Comparison of ENCODE assay signal across 9 mouse cellular contexts in the genomic region with DNA sequence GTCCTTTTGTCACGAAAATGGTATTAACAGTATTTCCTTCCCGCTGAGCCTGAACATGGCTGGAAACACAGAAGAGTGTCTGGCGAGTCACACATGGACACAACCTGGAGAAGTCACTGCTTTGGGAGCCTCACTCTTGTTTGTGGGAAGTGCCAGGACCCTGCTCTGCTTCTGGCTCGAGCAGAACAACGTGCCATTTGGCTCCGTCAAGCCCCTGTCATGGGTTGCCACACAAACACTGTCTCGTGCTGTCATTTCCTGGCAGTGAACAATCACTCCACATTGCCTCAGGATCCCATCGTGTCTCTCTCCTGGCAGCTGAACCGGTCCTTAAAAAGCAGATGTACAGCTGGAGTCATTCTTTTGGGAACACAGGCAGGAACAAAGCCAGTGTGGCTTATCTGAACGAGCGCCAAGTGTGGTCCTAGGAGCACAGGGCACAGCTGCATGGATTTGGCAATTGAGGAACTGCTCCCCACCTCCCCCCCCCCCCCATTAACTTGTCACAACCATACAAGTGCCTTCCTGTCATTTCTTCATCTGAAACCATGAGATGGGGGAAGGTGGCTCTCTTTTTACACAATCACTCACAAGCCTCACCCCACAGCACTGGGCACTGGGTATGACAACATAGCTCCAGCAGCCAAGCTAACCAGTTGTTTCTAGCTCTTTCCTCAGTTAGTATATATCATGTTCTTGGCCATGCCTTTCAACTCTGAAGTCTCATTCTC. TPM values are rescaled to one million over a fixed set of nuclear protein-coding genes. Genes with fewer than 3 reads are reported as not detected.
DNase-seq lines count a peak whose midpoint lies in the region; ATAC-seq lines count a peak whose summit lies in the region.
"Had no signal": no experiment of that assay in that cellular context is flagged by ENCODE, and none has a peak within 500 bp of the region (broad histone marks: within the 10 kb centered on the region; RNA-seq: fewer than 3 reads in every experiment).

No protein-coding gene starts in this region.

- H3K9ac ChIP-seq in intestine, embryonic 14.5 days (ENCODE audit: low read length) = peak overlapping the region; percentile 25; the same call in 1 of the 2 replicates

- peak; percentile 65 to 90 for DNase-seq in adrenal gland, adult (ENCODE audit: inconsistent age in 2 of 2, low spot score in 1 of 2)
- DNase-seq in adrenal gland, postnatal 4 days (ENCODE audit: low spot score in 2 of 2) = no peak
- peak; percentile 53 for DNase-seq in embryo, embryonic 9.5 days (ENCODE audit: extremely low spot score)
- DNase-seq in gastrocnemius, postnatal 36 days = peak; percentile 50 to 56
- no peak for DNase-seq in intestine, embryonic 14.5 days (ENCODE audit: low spot score)
- DNase-seq in left cerebral cortex, postnatal 14 days (ENCODE audit: low spot score in 2 of 2) = peak; percentile 35 to 75
- DNase-seq in right cerebral cortex, postnatal 4 days = peak; percentile 49

- no peak for ATAC-seq in intestine, embryonic 14.5 days (replicated peaks; ENCODE audit: low FRiP score, low TSS enrichment, low read depth)
- ATAC-seq in megakaryocyte progenitor cell, adult 5-6 weeks (replicated peaks; ENCODE audit: poor library complexity) = peak; percentile 45

- WGBS in intestine, embryonic 14.5 days = 23% methylated on average over 11 of the region's 11 CpGs

- no peaks in the 10 kb centered on the region for H3K36me3 ChIP-seq in intestine, embryonic 14.5 days (ENCODE audit: control insufficient read depth, insufficient read depth, low read length)

- peak overlapping the region; percentile 20 for H3K4me3 ChIP-seq in intestine, embryonic 14.5 days (ENCODE audit: low read depth, low read length)

- H3K27ac ChIP-seq in intestine, embryonic 14.5 days (ENCODE audit: low read depth) = peak overlapping the region; percentile 80

- peaks cover 27% of the 10 kb centered on the region for H3K4me1 ChIP-seq in intestine, embryonic 14.5 days (replicated peaks; ENCODE audit: control insufficient read depth, insufficient read depth, low read length)

- H3K27me3 ChIP-seq in intestine, embryonic 14.5 days (replicated peaks; ENCODE audit: control insufficient read depth, insufficient read depth, low read length) = no peaks in the 10 kb centered on the region
- H3K27me3 ChIP-seq: CH12.LX had no signal

- H3K4me2 ChIP-seq in intestine, embryonic 14.5 days (ENCODE audit: low read length) = peak overlapping the region; percentile 55

- intact Hi-C loops in gastrocnemius, postnatal 36 days (cut with DNase I) = no loop called here
- intact Hi-C loops in left cerebral cortex, postnatal 14 days (cut with DNase I) = no loop called here

- H3K9me3 ChIP-seq in intestine, embryonic 14.5 days (ENCODE audit: control insufficient read depth, low read length) = no peaks in the 10 kb centered on the region

RNA-seq across cellular contexts. Expression of a gene that starts 2.3 kb away (rescaled TPM):
- total RNA-seq in adrenal gland, postnatal 4 days (2021) = 10 to 100 TPM; 30.5 to 30.7 TPM
- total RNA-seq in gastrocnemius, postnatal 36 days (2021) = 1 to 10 TPM; 5.2 to 6.9 TPM
- 31.4 and 35.5 TPM in 2 replicates for polyA plus RNA-seq in intestine, embryonic 14.5 days (2014; fragmentation: Nextera tagmentation; extraction: Ambion mirVana)
- total RNA-seq in left cerebral cortex, postnatal 14 days (2021) = 10 to 100 TPM; 20.9 to 24.2 TPM
- total RNA-seq in megakaryocyte progenitor cell, adult 5-6 weeks (2015) = 17.6 and 21.3 TPM in 2 replicates
- total RNA-seq in megakaryocyte progenitor cell, adult 5-6 weeks (2017) = 29.9 and 33.6 TPM in 2 replicates

RNA-seq across cellular contexts. Expression of a gene that starts 34.9 kb away (rescaled TPM):
- 1,000 to 10,000 TPM; 1,038 to 1,039 TPM for total RNA-seq in adrenal gland, postnatal 4 days (2021)
- total RNA-seq in gastrocnemius, postnatal 36 days (2021) = 100 to 1,000 TPM; 303 to 358 TPM
- polyA plus RNA-seq in intestine, embryonic 14.5 days (2014; fragmentation: Nextera tagmentation; extraction: Ambion mirVana) = 2,025 and 2,200 TPM in 2 replicates
- 100 to 1,000 TPM; 361 to 401 TPM for total RNA-seq in left cerebral cortex, postnatal 14 days (2021)
- 1,870 and 2,095 TPM in 2 replicates for total RNA-seq in megakaryocyte progenitor cell, adult 5-6 weeks (2015)
- total RNA-seq in megakaryocyte progenitor cell, adult 5-6 weeks (2017) = 1,724 and 1,809 TPM in 2 replicates

RNA-seq across cellular contexts. Expression of a gene that starts 44.2 kb away (rescaled TPM):
- under 1 TPM; 0.39 to 0.45 TPM for total RNA-seq in adrenal gland, postnatal 4 days (2021)
- not detected for total RNA-seq in gastrocnemius, postnatal 36 days (2021)
- 0.18 TPM in 1 of 2 replicates, not detected in the other for polyA plus RNA-seq in intestine, embryonic 14.5 days (2014; fragmentation: Nextera tagmentation; extraction: Ambion mirVana)
- total RNA-seq in left cerebral cortex, postnatal 14 days (2021) = 1 to 10 TPM; 2.0 to 4.9 TPM
- not detected in 2 replicates for total RNA-seq in megakaryocyte progenitor cell, adult 5-6 weeks (2015)
- not detected in 2 replicates for total RNA-seq in megakaryocyte progenitor cell, adult 5-6 weeks (2017)
- total RNA-seq: CH12.LX had no signal

RNA-seq across cellular contexts. Expression of a gene that starts 55.4 kb away (rescaled TPM):
- 10 to 100 TPM; 43.6 to 43.7 TPM for total RNA-seq in adrenal gland, postnatal 4 days (2021)
- 10 to 100 TPM; 10.9 to 12.7 TPM for total RNA-seq in gastrocnemius, postnatal 36 days (2021)
- 82.1 and 86.5 TPM in 2 replicates for polyA plus RNA-seq in intestine, embryonic 14.5 days (2014; fragmentation: Nextera tagmentation; extraction: Ambion mirVana)
- 10 to 100 TPM; 29.3 to 30.6 TPM for total RNA-seq in left cerebral cortex, postnatal 14 days (2021)
- 27.2 and 28.8 TPM in 2 replicates for total RNA-seq in megakaryocyte progenitor cell, adult 5-6 weeks (2015)
- total RNA-seq in megakaryocyte progenitor cell, adult 5-6 weeks (2017) = 22.4 and 26.3 TPM in 2 replicates

Comparison
In these comparisons a context has a peak if more than half of its experiments do, and no peak if none do; other contexts are left out.
1. DNase-seq: peak in adrenal gland, adult (2 of 2), embryo, embryonic 9.5 days (single experiment), gastrocnemius, postnatal 36 days (2 of 2), left cerebral cortex, postnatal 14 days (2 of 2) and right cerebral cortex, postnatal 4 days (single experiment); none in adrenal gland, postnatal 4 days (0 of 2) and intestine, embryonic 14.5 days (single experiment).